Mouse (Mus musculus): ENCODE measurements around the gene Rpgrip1l.

Gene Rpgrip1l

GRCm38 (mm10) chr8:91312835-91313832, at the start of gene Rpgrip1l, which contains the start of gene Fto:
Rpgrip1l (minus strand) TSS chr8:91313262.
Fto (plus strand) TSS chr8:91313525.
- peak; percentile 98 for DNase-seq

DNA sequence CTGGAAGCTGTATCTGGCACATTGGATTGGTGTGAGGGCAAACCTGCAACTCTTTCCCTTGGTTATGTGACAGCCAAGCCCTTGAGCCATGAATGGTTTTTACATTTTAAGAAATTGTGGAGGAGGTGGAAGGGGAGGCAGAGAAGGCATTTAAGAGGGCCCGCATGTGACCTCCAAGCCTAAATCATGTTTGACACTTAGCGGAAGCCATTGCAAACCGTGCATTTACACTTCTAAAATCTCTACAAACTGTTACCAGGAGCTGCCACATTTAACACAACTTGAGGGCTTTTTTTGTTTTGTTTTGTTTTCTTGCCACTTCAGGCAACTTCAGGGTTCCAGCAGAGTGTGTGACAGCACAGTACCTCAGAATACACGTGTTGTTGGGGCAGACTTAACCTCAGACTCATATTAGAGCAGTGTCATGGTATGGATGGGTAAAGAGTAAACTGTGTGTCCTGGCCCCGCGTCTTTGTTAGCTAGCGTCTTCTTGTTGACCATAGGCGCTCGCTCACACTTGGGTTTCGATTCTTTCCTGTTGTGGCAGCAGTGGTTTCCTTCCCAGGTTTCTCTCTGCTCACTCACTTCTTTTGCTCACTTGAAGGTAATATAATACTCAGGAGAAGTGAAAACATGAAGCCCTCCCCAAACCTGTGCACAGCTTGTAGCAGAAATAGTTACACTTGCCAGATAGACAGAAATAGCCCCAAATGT, 47.7 kb upstream of the Rpgrip1l start:
- DNase-seq, result no peak

DNA sequence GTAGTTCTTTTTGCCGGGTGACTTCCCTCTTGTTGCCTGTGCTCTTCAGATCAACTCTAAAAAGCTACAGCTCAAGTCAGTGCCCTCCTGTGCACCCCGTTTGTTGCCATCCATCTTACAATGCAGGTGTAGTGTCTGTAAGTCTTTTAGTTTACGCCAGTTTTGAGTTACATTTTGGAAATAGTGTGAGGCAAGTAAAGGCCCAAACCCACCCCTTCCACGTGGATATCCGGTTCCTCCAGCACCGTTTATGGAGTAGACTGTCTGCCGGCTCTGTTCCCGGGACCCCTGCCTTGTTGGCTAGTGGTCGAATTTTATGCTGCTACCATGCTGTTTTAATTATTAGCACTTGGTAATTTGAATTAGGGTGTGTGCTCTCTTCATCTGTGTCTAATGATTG, 46.4 kb upstream of the Rpgrip1l start:
- DNase-seq, result no peak

GRCm38 (mm10) chr8:91358016-91358415, 45.0 kb upstream of the Rpgrip1l start:
- no peak for DNase-seq

- no peak for DNase-seq
Observed at GRCm38 (mm10) chr8:91357493-91358014, 44.5 kb upstream of the Rpgrip1l start.

- no peak for DNase-seq
Observed at GRCm38 (mm10) chr8:91355956-91356699, 43.1 kb upstream of the Rpgrip1l start.

GRCm38 (mm10) chr8:91355301-91355905, 42.3 kb upstream of the Rpgrip1l start:
- no peak for DNase-seq

- no peak for DNase-seq
Observed at GRCm38 (mm10) chr8:91353907-91354306, 40.8 kb upstream of the Rpgrip1l start.

GRCm38 (mm10) chr8:91353062-91353461, 40.0 kb upstream of the Rpgrip1l start:
- no peak for DNase-seq

DNA sequence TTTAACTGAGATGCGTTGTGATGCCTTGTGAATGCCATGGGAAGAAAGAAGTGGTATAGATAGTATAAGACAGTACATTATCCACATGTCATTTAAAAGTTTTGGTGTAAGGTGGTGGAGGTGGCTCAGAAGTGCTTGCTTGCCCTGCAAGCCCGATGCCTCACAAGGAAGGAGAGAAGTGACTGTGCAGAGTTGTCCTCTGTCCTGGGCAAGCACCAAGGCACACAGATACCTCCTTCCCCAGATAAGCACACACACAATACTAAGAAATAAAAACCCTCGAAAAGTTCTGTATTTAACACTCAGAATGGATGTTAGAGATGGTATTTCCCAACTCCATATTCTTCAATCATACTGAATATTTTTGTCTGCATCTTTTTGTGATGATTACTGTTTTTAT, 39.5 kb upstream of the Rpgrip1l start:
- DNase-seq, result no peak

DNA sequence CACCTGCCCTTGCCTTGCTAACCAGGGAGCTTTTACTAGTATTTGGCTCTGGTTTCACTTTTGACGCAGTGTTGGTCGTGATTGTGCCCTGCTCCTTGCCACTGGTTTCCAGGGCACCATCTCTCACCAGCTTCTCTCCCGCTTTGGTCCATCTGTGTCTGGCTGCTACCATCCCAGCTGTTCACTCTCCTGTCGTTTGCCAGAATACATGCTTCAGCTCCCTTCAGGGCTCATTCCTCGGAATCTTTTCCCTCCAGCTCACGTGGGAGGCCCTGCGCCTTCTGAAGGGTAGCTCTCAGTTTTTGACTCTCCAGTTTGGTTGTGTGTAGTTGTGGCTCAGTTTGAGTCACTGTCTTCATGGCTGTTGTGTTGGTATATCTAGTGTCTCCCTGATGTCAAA, 37.6 kb upstream of the Rpgrip1l start:
- no peak for DNase-seq

DNA sequence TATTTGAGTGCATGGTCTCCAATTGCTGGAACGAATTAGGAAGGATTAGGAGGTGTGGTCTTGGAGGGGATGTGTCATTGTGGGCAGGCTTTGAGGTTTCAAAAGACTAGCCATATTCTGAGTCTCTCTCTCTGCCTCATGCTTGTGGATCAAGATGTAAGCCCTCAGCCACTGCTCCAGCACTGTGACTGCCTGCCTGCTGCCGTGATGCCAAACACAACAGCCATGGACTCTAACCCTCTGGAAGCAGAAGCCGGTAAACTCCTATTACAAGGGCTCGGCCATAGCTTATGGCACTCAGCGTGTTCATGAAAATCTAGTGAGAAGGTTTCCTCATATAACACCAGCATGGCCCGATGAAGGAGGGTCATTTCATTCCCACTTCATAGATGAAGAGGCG, 36.8 kb upstream of the Rpgrip1l start:
- DNase-seq, result no peak

DNA sequence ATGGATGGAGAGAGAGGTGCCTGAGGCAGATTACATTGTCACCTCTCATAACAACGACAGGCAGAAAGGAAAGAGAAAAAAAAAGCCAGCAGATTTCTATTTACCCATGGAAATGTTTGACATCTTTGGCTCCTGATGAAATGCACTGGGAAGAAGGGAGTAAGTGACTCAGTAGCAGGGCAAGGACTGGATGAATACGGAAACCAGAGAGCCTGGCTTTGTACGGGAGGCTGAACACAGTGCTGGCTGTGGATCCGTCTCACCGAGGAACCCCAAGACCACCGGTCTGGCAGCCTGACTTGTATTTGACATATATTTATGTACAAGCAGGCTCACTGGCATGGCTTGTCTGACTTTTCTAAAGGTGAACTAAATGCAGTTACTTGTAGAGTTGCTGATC, 34.5 kb upstream of the Rpgrip1l start:
- no peak for DNase-seq

DNA sequence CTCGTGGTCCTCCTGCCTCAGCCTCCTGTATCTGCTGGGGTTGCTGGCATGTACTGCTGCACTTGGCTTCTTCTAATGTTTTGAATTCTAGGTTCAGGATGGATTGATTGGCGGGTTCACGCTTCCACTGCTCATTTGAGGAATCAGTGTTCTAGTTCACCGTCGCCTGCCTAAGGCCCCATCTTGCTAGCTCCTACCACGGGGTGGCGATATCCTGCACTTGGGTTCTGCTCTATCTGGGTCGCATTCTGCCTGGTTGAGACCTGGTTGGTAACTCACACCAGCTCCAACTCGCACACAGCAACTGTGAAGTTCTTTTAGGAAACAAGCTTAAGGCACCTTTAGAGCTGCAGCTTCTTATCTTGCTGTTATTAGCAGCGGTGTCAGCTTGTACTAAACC, 34.1 kb upstream of the Rpgrip1l start:
- no peak for DNase-seq

- no peak for DNase-seq
Observed at GRCm38 (mm10) chr8:91344659-91345058, 31.6 kb upstream of the Rpgrip1l start.

GRCm38 (mm10) chr8:91342798-91343197, 29.7 kb upstream of the Rpgrip1l start:
- DNase-seq, result no peak

DNA sequence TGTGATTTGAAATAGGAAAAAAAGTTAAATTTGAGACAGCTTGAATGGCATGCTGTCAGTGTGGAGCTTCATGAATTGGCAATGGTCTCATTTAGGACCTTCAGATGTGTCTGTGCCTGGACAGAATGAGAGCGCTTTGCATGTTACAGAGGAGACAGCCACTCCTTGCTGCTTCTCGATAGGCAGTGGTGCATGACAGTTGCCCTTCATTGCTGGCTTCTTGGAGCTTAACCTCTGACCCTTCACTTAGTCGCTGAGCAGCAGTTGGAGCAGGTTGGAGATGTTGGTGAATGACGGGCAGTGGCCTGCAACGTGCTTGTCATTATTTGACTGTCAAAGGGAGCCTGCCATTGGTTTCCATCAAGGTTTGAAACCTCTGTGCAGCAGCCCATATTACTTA, 29.1 kb upstream of the Rpgrip1l start:
- peak; percentile 38 for DNase-seq

- DNase-seq, result no peak
Observed at GRCm38 (mm10) chr8:91340746-91341145, 27.7 kb upstream of the Rpgrip1l start.

DNA sequence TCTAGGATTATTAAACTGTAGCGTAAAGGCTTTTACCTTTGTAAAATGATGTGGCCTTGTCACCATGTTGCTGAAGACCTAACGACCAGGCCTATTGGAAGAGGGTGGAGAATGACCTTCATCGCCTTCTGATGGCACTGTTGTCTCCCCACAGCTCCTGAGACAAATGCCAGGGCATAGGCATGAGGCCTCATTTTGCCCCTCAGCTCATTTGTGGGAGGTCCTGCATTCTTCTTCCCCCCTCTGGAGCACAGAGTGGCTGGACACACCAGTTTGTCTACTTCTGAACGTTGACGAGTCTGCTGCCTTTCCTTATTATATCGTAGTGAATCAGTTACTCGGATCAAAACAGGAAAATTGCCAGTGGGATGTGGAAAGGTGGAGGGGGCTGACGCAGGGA, 26.6 kb upstream of the Rpgrip1l start:
- no peak for DNase-seq

GRCm38 (mm10) chr8:91338389-91339154, 25.5 kb upstream of the Rpgrip1l start:
- DNase-seq, result no peak

DNA sequence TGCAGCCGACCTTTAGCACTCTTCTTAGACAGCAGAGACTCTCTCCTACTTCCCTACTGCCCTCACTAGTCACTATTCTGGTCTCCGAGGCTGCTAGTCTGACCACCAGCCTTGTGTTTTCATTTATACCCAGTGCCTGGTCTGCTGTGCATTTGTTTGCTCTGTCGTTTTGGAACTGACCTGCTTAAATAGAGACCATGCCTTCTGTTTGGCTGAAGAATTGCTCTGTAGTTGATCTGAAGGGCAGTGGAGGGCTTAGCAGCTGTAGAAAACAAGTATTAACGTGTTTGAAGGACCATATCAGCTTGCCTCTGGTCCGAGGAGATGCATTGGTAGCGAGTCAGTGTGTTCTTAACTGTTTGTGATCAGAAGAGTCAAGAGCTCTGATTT, 16.4 kb upstream of the Rpgrip1l start:
- DNase-seq, result no peak

GRCm38 (mm10) chr8:91329056-91329455, 16.0 kb upstream of the Rpgrip1l start:
- no peak for DNase-seq

Data from kidney, adult 11 months (tissue).